Mouse (Mus musculus): ENCODE measurements around the gene Myod1.

Gene Myod1

DNA sequence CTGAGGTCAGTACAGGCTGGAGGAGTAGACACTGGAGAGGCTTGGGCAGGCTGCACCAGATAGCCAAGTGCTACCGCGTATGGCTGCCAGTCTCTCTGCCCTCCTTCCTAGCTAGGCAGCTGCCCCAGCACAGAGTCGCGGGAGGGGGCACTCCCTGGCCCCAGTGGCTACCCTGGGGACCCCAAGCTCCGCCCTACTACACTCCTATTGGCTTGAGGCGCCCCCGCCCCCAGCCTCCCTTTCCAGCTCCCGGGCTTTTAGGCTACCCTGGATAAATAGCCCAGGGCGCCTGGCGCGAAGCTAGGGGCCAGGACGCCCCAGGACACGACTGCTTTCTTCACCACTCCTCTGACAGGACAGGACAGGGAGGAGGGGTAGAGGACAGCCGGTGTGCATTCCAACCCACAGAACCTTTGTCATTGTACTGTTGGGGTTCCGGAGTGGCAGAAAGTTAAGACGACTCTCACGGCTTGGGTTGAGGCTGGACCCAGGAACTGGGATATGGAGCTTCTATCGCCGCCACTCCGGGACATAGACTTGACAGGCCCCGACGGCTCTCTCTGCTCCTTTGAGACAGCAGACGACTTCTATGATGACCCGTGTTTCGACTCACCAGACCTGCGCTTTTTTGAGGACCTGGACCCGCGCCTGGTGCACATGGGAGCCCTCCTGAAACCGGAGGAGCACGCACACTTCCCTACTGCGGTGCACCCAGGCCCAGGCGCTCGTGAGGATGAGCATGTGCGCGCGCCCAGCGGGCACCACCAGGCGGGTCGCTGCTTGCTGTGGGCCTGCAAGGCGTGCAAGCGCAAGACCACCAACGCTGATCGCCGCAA is at the start of gene Myod1:
Myod1 (plus strand) TSS at position 303 of the 836 bp plus-strand sequence.
- no peak for DNase-seq

DNA sequence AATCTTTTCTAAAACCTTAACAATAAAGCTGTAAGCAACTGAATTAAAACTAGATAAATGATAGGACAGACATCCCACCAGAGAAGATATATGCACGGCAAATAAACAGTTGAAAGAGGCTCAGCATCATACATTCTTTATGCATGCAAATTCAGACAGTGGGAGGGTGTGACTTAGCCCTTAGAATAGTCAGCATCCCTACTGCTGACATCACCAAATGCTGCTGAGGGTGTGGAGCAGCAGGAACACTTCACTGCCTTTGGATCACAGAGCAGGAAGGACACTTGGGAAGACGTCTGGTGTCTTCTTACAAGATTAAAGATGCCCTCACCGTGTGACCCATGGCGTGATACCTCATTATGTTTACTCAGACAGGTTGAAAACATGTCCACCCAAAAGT is 48.4 kb upstream of the Myod1 start:
- no peak for DNase-seq

DNA sequence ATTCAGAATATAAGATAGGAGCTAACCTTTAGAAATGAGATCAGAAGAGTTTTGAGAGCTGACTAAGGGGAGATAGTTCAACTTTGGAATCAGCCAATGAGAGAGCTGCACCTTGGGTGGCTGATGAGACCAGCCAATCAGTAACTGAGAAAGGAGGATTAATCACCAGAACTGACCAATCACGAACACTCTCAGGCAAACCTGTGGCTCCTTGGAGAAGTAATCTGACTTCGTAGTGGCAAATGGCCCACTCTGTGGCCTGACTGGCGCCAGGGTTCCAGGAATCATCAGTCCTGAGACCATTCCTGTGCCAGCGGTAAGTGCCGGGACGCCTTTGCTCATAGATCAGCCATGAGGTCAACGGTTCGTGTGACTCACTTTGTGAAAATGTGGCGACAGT is 38.9 kb upstream of the Myod1 start:
- no peak for DNase-seq

DNA sequence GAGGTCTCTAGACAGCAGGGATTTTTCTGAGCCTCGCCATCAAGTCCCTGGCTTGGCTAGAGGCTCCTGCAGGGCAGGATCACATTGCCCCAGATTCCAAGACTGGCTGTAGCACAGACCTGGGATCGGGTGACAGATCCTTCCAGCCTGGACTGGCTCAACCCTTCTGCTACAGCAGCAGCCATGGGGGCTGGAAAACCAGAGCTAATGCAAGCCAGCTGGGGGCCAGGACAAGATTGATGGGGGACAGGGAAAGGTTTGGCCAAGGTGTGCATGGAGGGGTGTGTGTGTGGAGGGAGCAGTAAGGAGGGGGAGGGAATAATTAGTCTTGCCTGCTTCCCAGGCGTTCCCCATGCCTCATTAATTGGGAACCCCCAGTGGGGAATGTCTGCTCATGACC is 36.5 kb upstream of the Myod1 start:
- DNase-seq: no peak

DNA sequence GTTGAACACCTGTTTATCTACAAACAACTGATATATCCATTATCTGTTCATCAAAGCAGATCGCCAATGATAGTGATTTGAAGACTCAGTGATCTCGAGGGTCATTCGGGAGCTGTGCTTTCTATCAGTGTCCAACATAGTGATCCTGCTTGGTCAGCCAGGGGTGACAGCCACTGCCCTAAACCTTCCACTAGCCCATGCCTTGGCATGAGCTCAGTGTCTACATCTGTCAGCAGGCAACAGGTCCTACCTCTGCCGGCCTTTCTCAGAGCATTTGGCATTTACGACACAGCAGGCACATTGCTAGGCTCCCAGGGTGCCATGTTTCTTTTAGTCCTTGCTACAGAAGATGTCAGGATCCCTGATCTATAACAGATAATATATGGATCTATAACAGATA is 36.0 kb upstream of the Myod1 start:
- DNase-seq: no peak

DNA sequence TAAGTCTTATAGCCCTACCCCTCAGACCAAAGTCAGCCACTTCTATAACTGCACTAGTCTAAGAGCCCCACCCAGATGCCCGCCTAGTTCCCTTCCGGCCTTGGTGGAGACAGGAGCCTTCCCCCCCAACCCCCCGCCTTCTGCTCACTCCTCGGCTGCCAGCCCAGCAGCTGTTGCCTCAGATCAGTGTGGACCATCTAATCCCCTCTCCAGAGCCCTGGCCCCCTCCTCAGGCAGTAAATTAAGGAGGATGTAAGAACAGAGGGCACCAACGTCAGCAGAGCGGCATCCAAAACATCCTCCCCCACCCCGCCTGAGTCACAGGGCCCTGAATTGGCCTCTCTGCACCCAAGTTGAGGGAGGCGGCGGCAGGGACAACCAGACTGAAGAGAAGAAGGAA is 34.8 kb upstream of the Myod1 start:
- DNase-seq: no peak

DNA sequence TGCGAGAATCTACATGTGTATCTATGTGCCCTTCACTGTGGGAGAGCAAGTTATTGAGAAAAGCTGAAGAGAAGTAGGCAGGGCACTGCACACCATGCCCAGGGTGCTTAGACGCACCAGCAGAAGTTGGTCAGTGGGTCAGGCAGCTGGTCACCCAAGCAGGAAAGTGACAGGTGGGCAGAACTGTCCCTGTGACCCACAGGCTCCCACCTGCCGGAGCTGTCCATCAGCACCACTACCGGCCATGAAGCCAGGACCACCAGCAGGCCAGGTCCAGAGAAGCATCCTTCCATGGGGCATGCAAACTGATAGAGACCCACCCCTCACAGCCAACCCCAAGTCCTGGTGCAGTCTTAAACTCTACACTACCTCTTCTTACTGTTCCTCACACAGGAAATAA is 28.6 kb upstream of the Myod1 start:
- no peak for DNase-seq

DNA sequence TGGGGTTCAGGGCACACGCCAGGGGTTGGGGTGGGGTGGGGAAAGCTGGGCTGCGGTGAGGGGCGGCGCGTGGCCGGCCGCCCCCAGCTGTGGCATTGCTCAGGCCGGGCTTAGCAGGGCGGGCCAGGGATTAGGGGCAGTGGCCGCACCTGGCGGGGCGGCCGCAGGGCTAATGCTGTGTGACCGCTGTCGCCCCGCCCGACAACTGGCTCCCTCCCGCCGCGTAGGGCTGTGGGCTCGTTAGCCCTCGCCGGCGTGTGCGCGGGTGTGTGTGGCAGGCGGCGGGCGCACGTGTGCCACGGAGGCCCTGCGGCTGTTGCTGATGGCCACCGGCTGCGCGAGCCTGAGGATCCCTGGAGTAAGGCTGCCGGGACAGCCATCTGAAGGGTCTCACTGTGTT is 27.5 kb upstream of the Myod1 start:
- DNase-seq: no peak

DNA sequence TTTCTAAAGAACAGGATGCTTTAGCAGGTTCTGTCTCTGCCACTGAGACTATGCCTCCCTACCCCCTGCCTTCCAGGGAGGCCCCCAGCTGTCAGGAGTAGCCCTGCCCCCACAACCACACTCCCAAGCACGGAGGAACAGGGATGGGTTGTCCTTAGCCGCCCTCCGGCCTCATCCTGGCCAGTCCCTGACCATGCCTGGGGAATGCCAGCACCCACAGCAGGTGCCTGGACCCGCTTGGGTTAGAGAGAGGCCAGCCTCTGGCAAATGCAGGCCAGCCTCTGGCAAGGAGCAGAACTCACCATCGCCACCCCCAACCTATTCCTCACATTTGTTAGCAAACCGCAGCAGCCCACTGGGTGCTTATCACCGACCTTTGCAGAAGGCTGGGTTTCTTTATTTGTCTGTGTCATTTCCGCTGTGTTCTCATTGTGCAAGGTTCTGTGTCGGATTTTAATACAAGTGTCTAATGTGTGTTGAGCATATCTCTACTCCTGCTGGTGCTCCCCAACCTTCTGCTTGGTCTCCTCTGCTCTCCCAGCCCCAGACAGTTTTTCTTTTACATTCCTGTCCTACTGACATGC is 26.1 kb upstream of the Myod1 start:
- no peak for DNase-seq

DNA sequence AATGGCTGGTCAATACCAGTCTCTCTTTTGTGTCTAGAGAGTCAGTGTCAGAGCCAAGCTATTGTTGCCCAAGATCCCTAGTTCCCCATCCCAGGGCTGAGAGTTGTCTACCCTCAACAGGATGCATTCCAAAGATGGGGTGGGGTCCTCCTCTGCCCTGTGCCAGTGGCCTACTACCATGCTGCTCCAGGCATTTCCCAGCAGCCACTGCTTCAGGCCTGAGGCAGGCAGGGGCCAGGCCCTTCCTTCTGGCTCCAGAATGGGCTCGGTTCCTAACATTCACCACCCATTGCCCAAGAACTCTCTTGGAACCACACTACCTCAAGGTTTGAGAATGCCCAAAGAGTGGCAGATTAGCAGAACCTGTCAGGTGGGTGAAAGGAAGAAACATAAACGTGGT is 23.5 kb upstream of the Myod1 start:
- DNase-seq: no peak

DNA sequence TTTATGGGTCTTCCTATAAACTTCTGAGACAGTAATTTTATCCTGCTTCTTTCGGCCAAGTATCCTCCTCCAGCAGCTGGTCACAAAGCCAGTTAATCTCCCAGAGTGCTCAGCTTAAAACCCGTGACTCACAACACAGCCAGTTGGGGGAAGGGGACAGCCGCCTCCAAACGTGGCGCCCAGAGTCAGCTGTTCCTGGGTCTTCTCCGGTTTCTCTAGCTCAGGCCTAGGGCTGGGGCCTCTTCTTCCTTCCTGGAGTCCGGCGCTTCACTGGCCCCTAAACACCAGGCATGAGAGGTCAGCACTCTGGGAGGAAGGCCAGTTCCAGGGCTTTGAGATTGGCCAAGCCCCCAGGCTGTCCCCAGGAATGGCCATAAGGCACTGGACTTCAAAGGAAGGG is 23.1 kb upstream of the Myod1 start:
- DNase-seq: no peak

DNA sequence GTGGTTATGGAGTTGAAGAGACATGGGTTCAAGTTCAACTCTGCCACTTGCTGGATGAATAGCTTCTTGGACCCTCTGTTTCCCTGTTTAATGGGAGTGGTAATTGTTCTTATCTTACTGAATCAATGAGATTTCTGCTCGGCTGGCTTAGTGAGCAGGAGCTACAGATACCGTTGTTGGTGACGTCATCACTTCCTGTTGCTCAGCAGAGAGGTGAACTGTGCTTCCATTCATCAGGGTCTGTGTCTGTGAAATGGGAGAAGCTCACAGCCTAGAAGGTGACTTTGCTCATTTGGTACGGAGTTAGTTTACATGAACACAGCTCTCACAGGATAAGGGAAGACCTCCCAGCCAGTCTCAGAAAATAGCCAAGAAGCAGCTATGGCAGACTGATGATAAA is 22.4 kb upstream of the Myod1 start:
- DNase-seq: no peak

DNA sequence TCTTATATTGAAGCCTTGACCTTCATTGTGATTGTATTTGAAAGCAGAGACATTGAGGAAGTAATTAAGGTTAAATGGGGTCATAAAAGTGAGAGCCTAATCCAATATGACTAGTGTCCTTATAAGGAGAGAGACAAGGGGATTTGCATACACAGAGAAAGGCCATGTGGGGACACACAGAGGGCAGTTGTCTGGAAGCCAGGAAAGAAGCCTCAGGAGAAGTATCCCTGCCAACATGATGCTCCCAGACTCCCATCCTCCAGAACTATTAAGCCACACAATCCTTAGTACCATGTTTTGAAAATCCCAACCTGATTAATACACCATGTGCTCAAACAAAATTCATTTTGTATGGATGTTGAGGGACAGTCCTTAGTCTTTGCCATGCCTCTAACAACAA is 14.5 kb upstream of the Myod1 start:
- DNase-seq: no peak

DNA sequence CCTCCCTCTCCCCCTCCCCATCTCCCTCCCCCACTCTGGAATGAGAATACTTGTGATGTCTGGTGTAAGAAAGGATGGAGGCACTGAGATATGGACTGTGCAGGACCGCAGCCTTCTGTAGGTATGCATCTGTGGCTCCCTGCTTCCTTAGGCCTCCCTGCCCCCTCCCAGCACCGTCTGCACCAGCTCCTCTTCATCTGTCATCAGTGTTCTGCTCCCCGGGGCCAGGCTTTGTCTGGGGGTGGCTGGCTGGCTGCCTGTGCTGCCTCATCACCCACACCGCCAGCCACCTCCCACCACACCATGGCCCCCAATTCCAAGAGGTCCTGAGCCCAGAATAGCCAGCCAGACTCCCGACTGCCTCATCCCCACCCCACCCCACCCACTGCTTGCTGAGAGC is 12.1 kb upstream of the Myod1 start:
- no peak for DNase-seq

DNA sequence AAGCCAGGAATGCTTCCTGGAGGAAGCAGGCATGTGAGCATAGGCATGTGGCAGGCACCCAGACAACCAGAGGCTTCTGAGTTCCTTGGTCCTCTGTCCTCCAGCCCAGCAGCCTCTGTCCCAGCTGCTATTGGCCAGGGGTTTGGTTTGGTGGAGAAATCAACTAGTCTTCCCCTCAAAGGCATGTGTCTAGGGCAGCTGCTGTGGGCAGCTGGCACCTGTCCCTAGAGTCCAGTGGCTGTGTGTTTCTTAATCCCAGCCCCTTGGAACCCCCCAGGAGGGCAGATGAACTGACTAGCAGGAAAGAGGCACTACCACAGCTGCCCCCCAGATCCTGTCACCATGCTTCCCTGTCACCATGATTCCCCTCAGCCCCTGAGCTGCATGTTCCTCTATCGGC is 10.5 kb upstream of the Myod1 start:
- no peak for DNase-seq

DNA sequence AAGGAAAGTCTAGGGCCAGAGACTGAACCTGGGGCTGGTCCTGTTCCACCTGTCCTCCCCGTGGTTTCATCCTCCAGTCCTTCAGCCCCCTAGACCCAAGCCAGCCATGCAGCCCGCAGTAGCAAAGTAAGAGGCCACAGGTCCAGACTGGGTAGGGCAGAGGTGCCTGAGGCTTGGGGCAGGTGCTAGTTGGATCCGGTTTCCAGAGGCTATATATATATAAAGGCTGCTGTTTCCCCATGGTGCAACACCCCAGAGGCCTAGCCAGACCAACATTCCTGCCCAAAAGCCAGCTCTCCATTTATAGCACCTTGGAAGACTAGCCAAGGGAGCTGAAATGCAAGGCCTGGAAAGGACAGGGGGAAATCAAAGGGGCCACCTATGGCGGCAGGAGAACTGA is 5.2 kb upstream of the Myod1 start:
- no peak for DNase-seq

DNA sequence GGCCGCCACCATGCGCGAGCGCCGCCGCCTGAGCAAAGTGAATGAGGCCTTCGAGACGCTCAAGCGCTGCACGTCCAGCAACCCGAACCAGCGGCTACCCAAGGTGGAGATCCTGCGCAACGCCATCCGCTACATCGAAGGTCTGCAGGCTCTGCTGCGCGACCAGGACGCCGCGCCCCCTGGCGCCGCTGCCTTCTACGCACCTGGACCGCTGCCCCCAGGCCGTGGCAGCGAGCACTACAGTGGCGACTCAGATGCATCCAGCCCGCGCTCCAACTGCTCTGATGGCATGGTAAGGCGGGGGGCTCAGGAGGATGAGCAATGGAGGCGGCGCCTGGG is 703 bp downstream of the Myod1 start:
- no peak for DNase-seq

DNA sequence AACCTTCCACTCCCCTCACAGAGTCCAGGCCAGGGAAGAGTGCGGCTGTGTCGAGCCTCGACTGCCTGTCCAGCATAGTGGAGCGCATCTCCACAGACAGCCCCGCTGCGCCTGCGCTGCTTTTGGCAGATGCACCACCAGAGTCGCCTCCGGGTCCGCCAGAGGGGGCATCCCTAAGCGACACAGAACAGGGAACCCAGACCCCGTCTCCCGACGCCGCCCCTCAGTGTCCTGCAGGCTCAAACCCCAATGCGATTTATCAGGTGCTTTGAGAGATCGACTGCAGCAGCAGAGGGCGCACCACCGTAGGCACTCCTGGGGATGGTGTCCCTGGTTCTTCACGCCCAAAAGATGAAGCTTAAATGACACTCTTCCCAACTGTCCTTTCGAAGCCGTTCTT is 1.8 kb downstream of the Myod1 start:
- no peak for DNase-seq

DNA sequence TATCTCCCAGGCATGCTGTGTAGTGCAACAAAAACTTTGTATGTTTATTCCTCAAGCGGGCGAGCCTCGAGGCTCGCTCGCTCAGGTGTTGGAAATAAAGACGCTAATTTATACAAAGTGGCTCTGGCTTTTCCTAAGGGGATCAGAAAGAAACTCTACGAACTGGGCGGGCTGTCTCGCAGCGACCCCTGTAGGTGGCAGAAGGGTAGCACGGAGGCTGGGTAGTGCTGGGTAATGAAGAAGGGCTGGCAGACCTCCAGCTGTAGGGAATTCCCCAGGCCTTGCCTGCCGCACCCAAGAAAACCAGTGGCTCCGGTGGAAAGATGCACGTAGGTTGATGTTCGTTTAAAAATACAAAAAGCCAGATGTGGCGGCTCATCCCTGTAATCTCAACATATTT is 2.7 kb downstream of the Myod1 start:
- DNase-seq: peak; percentile 38

DNA sequence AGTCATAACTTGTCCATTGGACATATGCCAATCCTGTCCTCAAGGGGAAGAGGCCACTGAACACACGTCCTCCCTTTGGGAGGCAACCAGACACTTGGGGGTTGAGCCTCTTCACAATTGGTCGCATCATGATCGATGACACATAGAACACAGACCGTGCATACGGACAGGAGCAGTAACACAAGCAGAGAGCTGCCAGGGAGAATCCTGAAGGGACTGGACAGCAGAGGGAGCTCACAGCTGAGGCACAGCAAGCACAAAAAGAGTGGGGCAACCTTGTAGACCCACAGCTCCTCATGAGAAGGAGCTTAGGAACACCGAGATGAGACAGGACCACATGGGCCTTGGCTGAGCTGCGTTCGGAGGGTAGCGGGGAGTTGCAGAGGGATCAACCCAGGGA is 4.4 kb downstream of the Myod1 start:
- DNase-seq: no peak

DNA sequence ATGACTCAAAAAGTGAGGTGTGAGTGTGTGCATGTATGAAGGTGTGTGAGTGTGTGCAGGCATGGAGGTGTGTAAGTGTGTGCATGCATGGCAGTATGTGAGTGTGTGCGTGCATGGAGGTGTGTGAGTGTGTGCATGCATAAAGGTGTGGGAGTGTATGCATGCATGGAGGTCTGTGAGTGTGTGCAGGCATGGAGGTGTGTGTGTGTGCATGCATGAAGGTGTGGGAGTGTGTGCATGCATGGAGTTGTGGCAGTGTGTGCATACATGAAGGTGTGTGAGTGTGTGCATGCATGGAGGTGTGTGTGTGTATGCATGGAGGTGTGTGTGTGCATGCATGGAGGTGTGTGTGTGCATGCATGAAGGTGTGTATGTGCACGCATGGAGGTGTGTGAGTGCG is 11.2 kb downstream of the Myod1 start:
- DNase-seq: no peak

DNA sequence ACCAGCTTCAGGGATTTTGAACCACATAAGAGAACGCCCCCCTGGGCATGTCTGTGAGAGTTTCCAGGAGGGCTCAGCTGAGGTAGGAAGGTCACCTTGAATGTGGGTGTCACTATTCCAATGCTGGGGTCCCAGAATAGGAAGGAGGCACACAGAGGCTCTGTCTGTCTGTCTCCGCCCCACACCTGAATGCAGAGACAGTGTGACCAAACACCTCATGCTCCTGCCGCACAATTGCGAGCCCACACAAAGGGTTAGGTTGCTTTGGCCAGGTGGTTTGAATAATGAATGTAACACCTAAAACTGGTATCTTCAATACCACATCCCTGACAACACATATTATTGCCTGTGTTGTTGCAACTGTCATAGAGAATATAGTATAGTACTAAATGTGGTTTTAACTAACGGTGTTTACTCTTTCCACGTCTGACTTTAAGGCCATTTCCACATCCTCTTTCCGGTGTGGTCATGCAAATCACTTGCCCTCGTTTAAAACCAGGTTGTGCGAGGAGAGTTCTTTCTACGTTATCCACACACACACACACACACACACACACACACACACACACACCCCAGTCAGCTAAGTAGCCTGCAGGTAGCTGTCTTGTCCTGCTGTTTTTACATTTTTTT is 13.3 kb downstream of the Myod1 start:
- no peak for DNase-seq

DNA sequence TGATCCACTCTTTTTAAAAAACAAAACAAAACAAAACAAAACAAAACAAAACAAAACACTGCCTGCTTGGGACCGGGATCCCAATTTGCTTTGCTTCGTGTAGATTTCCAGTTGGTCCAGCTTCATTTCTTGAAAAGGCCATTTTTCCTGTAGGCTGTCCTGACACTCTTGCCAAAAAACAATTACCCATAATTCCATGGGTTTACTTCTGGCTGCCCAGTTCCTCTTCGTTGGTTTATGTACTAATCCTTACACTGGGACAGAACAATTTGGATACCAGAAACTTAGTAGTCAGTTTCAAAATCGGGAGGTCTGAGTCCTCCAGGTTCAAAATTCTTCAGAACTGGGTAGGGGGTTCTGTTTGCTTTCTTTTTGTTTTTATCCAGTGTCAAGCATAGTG is 14.0 kb downstream of the Myod1 start:
- no peak for DNase-seq

DNA sequence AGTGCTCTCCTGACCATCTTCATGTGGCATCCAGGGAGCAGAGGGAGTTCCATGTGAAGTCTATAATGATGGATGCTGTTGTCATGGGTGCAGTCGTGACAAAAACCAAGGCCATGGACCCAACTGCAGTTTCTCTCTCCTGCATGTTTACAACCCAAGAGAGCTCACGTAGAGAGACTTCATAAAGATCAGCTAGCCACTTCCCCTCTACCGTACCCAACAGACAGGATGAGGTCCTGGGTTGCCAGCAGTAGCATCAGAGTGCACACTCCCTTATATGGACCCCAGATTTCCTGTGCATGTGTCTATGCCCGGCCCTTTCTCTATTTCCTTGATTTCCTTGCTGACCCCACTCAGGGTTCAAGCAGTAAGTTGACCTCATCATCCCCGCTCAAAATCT is 15.4 kb downstream of the Myod1 start:
- no peak for DNase-seq

DNA sequence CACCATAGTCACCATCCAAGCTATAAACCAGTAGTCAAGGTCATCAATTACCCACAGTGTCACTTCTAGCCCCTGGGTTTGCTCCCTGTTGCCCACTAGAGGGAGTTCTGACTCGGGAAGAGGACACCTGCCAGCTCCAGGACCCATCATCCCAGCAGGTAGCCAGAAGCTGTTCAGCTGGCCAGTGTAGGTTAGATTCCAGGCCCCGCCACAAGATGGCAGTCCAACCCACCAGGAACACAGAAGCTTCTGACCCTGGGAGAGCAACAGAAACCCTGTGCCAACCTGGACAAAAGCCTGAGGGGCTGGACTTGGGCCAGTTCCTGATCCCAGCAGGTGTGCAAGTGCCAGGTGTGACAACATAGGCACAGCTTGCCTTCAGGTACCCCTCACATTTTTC is 16.8 kb downstream of the Myod1 start:
- peak; percentile 59 for DNase-seq

Data from liver (tissue).